Mouse (Mus musculus): Measurements from ENCODE around the gene Cd2bp2.

Cd2bp2 gene

GRCm38 (mm10) chr7:127217901-127218642, 22.2 kb upstream of the Cd2bp2 start:
- DNase-seq (ENCODE audit: low read depth, low spot score): peak; percentile 85

GRCm38 (mm10) chr7:127217475-127217874, 21.6 kb upstream of the Cd2bp2 start:
- no peak for DNase-seq (ENCODE audit: low read depth, low spot score)

GRCm38 (mm10) chr7:127216307-127216706, 20.5 kb upstream of the Cd2bp2 start:
- DNase-seq (ENCODE audit: low read depth, low spot score): no peak

GRCm38 (mm10) chr7:127214981-127215871, 19.4 kb upstream of the Cd2bp2 start:
- DNase-seq (ENCODE audit: low read depth, low spot score): peak; percentile 83

GRCm38 (mm10) chr7:127214521-127214920, 18.7 kb upstream of the Cd2bp2 start:
- DNase-seq (ENCODE audit: low read depth, low spot score): no peak

GRCm38 (mm10) chr7:127213930-127214329, 18.1 kb upstream of the Cd2bp2 start:
- DNase-seq (ENCODE audit: low read depth, low spot score): no peak

GRCm38 (mm10) chr7:127213485-127213884, 17.6 kb upstream of the Cd2bp2 start:
- peak; percentile 57 for DNase-seq (ENCODE audit: low read depth, low spot score)

- DNase-seq (ENCODE audit: low read depth, low spot score): no peak
These were observed 16.8 kb upstream of the Cd2bp2 start for GRCm38 (mm10) chr7:127212432-127213250.

- DNase-seq (ENCODE audit: low read depth, low spot score): no peak
These were observed 15.3 kb upstream of the Cd2bp2 start for GRCm38 (mm10) chr7:127211014-127211745.

- no peak for DNase-seq (ENCODE audit: low read depth, low spot score)
These were observed 14.4 kb upstream of the Cd2bp2 start for GRCm38 (mm10) chr7:127210266-127210665.

GRCm38 (mm10) chr7:127209851-127210250, 14.0 kb upstream of the Cd2bp2 start:
- DNase-seq (ENCODE audit: low read depth, low spot score): no peak

- DNase-seq (ENCODE audit: low read depth, low spot score): peak; percentile 99
These were observed 12.9 kb upstream of the Cd2bp2 start, which contains the start of gene Mylpf for GRCm38 (mm10) chr7:127208553-127209438. Gene Mylpf (plus strand): TSS chr7:127208890.

- DNase-seq (ENCODE audit: low read depth, low spot score): no peak
These were observed 12.4 kb upstream of the Cd2bp2 start, which contains the start of gene Tbc1d10b for GRCm38 (mm10) chr7:127208295-127208552. Gene Tbc1d10b (minus strand): TSS chr7:127208468.

GRCm38 (mm10) chr7:127207374-127208294, 11.8 kb upstream of the Cd2bp2 start:
- DNase-seq (ENCODE audit: low read depth, low spot score): no peak

- DNase-seq (ENCODE audit: low read depth, low spot score): no peak
These were observed 10.8 kb upstream of the Cd2bp2 start for GRCm38 (mm10) chr7:127206606-127207005.

- DNase-seq (ENCODE audit: low read depth, low spot score): no peak
These were observed 634 bp upstream of the Cd2bp2 start for GRCm38 (mm10) chr7:127196484-127196883.

- peak; percentile 41 for DNase-seq (ENCODE audit: low read depth, low spot score)
These were observed 1.2 kb downstream of the Cd2bp2 start for GRCm38 (mm10) chr7:127194633-127195029.

- no peak for DNase-seq (ENCODE audit: low read depth, low spot score)
These were observed 1.7 kb downstream of the Cd2bp2 start for GRCm38 (mm10) chr7:127194011-127194632.

GRCm38 (mm10) chr7:127192989-127193388, 2.9 kb downstream of the Cd2bp2 start:
- no peak for DNase-seq (ENCODE audit: low read depth, low spot score)

Data from CD4-positive helper T cell, adult 2 months (primary cell).